Mouse (Mus musculus) kidney, postnatal 25 days (tissue): ENCODE measurements around the gene Odf4.
"Not testable (repeated sequence)": the region's sequence is repeated elsewhere in the genome, so short reads cannot be mapped to it uniquely, and the experiment has no call there.

Source experiments
- DNase-seq, 2 experiments: peaks; one replicate each; pipeline ENCODE4 v3.0.0; 2021; ENCODE audit warnings: mixed read lengths in 2 of 2

Odf4 gene

GRCm38 (mm10) chr11:68946001-68946400 is 19.1 kb upstream of the Odf4 start:
- DNase-seq: no peak

- DNase-seq: no peak
Observed at GRCm38 (mm10) chr11:68945245-68945644, 18.4 kb upstream of the Odf4 start.

- DNase-seq: peak; percentile 53 to 84
Observed at GRCm38 (mm10) chr11:68942731-68943130, 15.8 kb upstream of the Odf4 start.

GRCm38 (mm10) chr11:68940516-68940915 is 13.6 kb upstream of the Odf4 start:
- peak; percentile 82 to 91 for DNase-seq

GRCm38 (mm10) chr11:68939451-68940304 is 12.8 kb upstream of the Odf4 start:
- peak; percentile 90 to 96 for DNase-seq

- DNase-seq: not testable (repeated sequence)
Observed at GRCm38 (mm10) chr11:68936951-68937350, 10.1 kb upstream of the Odf4 start.

- DNase-seq: no peak
Observed at GRCm38 (mm10) chr11:68933885-68934507, 7.1 kb upstream of the Odf4 start.

- no peak for DNase-seq
Observed at GRCm38 (mm10) chr11:68929947-68930346, 3.1 kb upstream of the Odf4 start.

GRCm38 (mm10) chr11:68924749-68925148 is 2.1 kb downstream of the Odf4 start:
- no peak for DNase-seq

GRCm38 (mm10) chr11:68923191-68923590 is 3.7 kb downstream of the Odf4 start:
- DNase-seq: peak; percentile 63 to 88

GRCm38 (mm10) chr11:68914566-68914965 is 12.3 kb downstream of the Odf4 start:
- DNase-seq: no peak

GRCm38 (mm10) chr11:68911531-68912177 is 15.2 kb downstream of the Odf4 start:
- peak; percentile 41 to 61 for DNase-seq

GRCm38 (mm10) chr11:68908846-68909503 is 17.9 kb downstream of the Odf4 start:
- peak; percentile 30 to 62 for DNase-seq

- no peak for DNase-seq
Observed at GRCm38 (mm10) chr11:68907251-68907650, 19.6 kb downstream of the Odf4 start.

- peak; percentile 50 to 54 for DNase-seq
Observed at GRCm38 (mm10) chr11:68906461-68906790, 20.5 kb downstream of the Odf4 start.

GRCm38 (mm10) chr11:68905665-68906460 is 21.0 kb downstream of the Odf4 start:
- DNase-seq: no peak

GRCm38 (mm10) chr11:68905138-68905531 is 21.7 kb downstream of the Odf4 start:
- no peak for DNase-seq

- DNase-seq: peak; percentile 76 to 93
Observed at GRCm38 (mm10) chr11:68904375-68905137, 22.3 kb downstream of the Odf4 start.

- no peak for DNase-seq
Observed at GRCm38 (mm10) chr11:68903775-68904174, 23.1 kb downstream of the Odf4 start.

GRCm38 (mm10) chr11:68902823-68903222 is 24.1 kb downstream of the Odf4 start:
- DNase-seq: no peak

- no peak for DNase-seq
Observed at GRCm38 (mm10) chr11:68902367-68902766, 24.5 kb downstream of the Odf4 start.

GRCm38 (mm10) chr11:68902047-68902364 is 24.9 kb downstream of the Odf4 start:
- DNase-seq: no peak
